Mouse (Mus musculus) kidney, adult 2 months (tissue): ENCODE data around the gene Zfp947. TPM values are rescaled to one million over a fixed set of nuclear protein-coding genes. Genes with fewer than 3 reads are reported as not detected.
"Not testable (repeated sequence)": the region's sequence is repeated elsewhere in the genome, so short reads cannot be mapped to it uniquely, and the experiment has no call there.

Experiments used
- DNase-seq: peaks from one replicate; pipeline ENCODE4 v3.0.0; 2021
- H3K27ac ChIP-seq: fragments of 200-500 bp; 2 replicates; pipeline ENCODE4 v1.5.1; 2012; ENCODE audit warnings: low read depth, low read length, control low read depth, inconsistent platforms; ENCODE audit not compliant: insufficient read depth
- H3K27me3 ChIP-seq: fragments of 200-500 bp; replicated peaks from 2 replicates; pipeline ENCODE4 v1.6.1; 2012; ENCODE audit warnings: mild to moderate bottlenecking, moderate library complexity, low read length, inconsistent platforms; ENCODE audit not compliant: control insufficient read depth, insufficient read depth
- H3K36me3 ChIP-seq: fragments of 200-500 bp; 2 replicates; pipeline ENCODE4 v1.6.1; 2012; ENCODE audit warnings: mild to moderate bottlenecking, moderate library complexity, low read length, inconsistent platforms; ENCODE audit not compliant: control insufficient read depth, insufficient read depth
- H3K4me1 ChIP-seq: fragments of 200-500 bp; 2 replicates; pipeline ENCODE4 v1.6.1; 2011; ENCODE audit warnings: low read length; ENCODE audit not compliant: control insufficient read depth, insufficient read depth
- H3K4me3 ChIP-seq: fragments of 200-500 bp; 2 replicates; pipeline ENCODE4 v1.5.1; 2011; ENCODE audit warnings: mild to moderate bottlenecking, low read depth, low read length, control low read depth; ENCODE audit not compliant: insufficient read depth
- CTCF ChIP-seq: fragments of 200-500 bp; conservative IDR thresholded peaks from 2 replicates; pipeline ENCODE4 v1.5.1; 2011; ENCODE audit warnings: low read depth, mild to moderate bottlenecking, control low read depth, low read length, moderate library complexity, mixed read lengths; ENCODE audit not compliant: insufficient read depth, insufficient read length
- POLR2A ChIP-seq: fragments of 200-500 bp; IDR thresholded peaks from one replicate; pipeline ENCODE4 v1.6.1; 2011; ENCODE audit warnings: low read depth, low read length, control low read depth
- WGBS: fragments of 180-500 bp; shearing (Covaris S2); methylation state at CpG from one replicate; pipeline ENCODE4 v1.1.7; 2018; 5-methylcytosine and 5-hydroxymethylcytosine counted together
- polyA plus RNA-seq: library from polyadenylated mRNA; depleted of rRNA; stranded (reverse); fragments of >200 nt; gene quantifications from 2 replicates; pipeline ENCODE4 v1.2.3, GENCODE M21; 2012; rRNA removed

Zfp947 gene
- polyA plus RNA-seq, result 0.17 and 0.26 TPM in 2 replicates

- DNase-seq, result peak; percentile 78
- H3K27me3 ChIP-seq, H3K36me3 ChIP-seq, H3K4me1 ChIP-seq: not testable (repeated sequence)
- Histone ChIP-seq H3K4me3 (peak within 1 kb of the TSS; percentile 28), H3K27ac (peak within 1 kb of the TSS; percentile 20; the same call in 1 of the 2 replicates)
- TF ChIP-seq CTCF, result peak; percentile 20; the same call in 1 of the 2 replicates
- WGBS, result 0% methylated on average over 16 of the region's 16 CpGs
Measured at GRCm38 (mm10) chr17:22165722-22166294, at the start of gene Zfp947. Gene Zfp947 (minus strand): TSS chr17:22166190.

GRCm38 (mm10) chr17:22165304-22165703, 686 bp downstream of the Zfp947 start:
- H3K4me1 ChIP-seq, H3K27ac ChIP-seq, DNase-seq, H3K36me3 ChIP-seq, H3K27me3 ChIP-seq: not testable (repeated sequence)
- H3K4me3 ChIP-seq, result peak overlapping the region; percentile 28
- 8% methylated on average over 3 of the region's 3 CpGs for WGBS

GRCm38 (mm10) chr17:22153951-22154350, 12.0 kb downstream of the Zfp947 start:
- DNase-seq, H3K36me3 ChIP-seq, H3K4me3 ChIP-seq, H3K27me3 ChIP-seq, H3K27ac ChIP-seq, H3K4me1 ChIP-seq: not testable (repeated sequence)
- 51% methylated on average over 4 of the region's 4 CpGs for WGBS

GRCm38 (mm10) chr17:22118770-22119169, 47.2 kb downstream of the Zfp947 start:
- H3K36me3 ChIP-seq, result no peaks in the 10 kb centered on the region
- no peaks in the 10 kb centered on the region for H3K27me3 ChIP-seq
- H3K4me1 ChIP-seq, result no peaks in the 10 kb centered on the region
- TF ChIP-seq CTCF, result no peak
- TF ChIP-seq POLR2A, result no peak
- no peak for DNase-seq
- H3K4me3 ChIP-seq, result no peak overlapping the region
- no peak overlapping the region for H3K27ac ChIP-seq

Other genes starting within 250 kb of the Zfp947 start
- gene Zfp942, start 203.7 kb downstream of the Zfp947 start, polyA plus RNA-seq, result 1.4 and 1.7 TPM in 2 replicates
- gene Zfp943, start 203.6 kb downstream of the Zfp947 start, polyA plus RNA-seq, result 3.0 and 3.4 TPM in 2 replicates
- gene Zfp994, start 59.4 kb upstream of the Zfp947 start, polyA plus RNA-seq, result 0.26 and 0.64 TPM in 2 replicates
- gene CT030661.1, start 148.6 kb upstream of the Zfp947 start, polyA plus RNA-seq, result 0.71 and 0.94 TPM in 2 replicates
- 2.2 and 2.3 TPM in 2 replicates for gene Zfp944, start 195.2 kb upstream of the Zfp947 start, polyA plus RNA-seq
- 0.86 and 0.92 TPM in 2 replicates for gene Zfp758, start 195.3 kb upstream of the Zfp947 start, polyA plus RNA-seq